ENCODE assay signal across 8 mouse cellular contexts in the genomic region with DNA sequence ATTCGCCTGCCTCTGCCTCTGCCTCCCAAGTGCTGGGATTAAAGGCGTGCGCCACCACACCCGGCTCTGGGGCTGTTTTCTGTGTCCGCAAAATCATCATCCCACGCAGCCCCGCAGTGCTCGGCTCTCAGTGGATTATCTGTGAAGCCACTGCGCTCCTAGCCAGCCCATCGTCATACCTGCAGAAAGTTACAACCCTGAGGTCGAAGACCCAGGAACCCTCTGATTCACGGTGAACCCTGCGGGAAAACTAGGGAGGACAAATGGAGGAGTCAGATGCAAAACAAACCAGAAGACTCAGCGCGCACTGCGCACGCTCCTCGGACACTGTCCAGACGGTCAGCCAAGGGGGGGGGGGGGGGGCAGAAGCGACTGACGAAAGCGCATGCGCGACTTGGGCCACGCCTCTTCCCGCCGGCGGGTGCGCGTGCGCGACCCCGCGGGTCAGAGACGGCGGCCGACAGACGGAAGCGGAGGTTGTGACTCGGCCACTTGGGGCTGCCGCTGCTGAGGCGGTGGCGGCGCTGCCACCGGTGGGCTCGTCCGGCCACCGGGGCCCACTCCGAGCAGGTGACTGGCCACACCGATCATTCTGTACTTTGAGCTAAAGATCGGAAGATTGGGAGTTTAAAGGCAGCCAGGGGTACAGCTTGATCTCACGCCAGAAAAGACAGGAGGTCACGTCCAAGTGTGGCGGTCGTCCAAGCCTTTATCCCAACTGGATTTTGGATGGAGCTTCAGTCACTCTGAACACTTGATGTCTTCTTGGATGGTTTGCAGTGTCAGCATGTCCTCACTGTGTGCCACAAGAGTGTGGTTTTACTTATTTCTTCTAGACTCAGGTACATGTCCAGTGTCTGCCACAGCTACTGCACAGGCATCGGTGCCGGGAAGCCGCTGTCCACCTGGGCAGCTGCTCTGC. TPM values are rescaled to one million over a fixed set of nuclear protein-coding genes. Genes with fewer than 3 reads are reported as not detected.
DNase-seq lines count a peak whose midpoint lies in the region; ATAC-seq lines count a peak whose summit lies in the region.

Gene Acad12 (minus strand): TSS at position 347 of the 922 bp plus-strand sequence.

- 2% methylated on average over 57 of the region's 58 CpGs for WGBS in hindbrain, embryonic 10.5 days
- WGBS in lung, embryonic 16.5 days = under 1% methylated on average over 51 of the region's 58 CpGs

- peak within 1 kb of the TSS; percentile 92 for H3K27ac ChIP-seq in hindbrain, embryonic 10.5 days
- H3K27ac ChIP-seq in lung, embryonic 16.5 days (ENCODE audit: low read length) = peak within 1 kb of the TSS; percentile 76

- H3K9me3 ChIP-seq in hindbrain, embryonic 10.5 days = no peaks in the 10 kb centered on the region
- H3K9me3 ChIP-seq in lung, embryonic 16.5 days (ENCODE audit: control insufficient read depth, low read length) = no peaks in the 10 kb centered on the region

- H3K27me3 ChIP-seq in hindbrain, embryonic 10.5 days (ENCODE audit: insufficient read depth, poor library complexity, severe bottlenecking) = no peaks in the 10 kb centered on the region
- no peaks in the 10 kb centered on the region for H3K27me3 ChIP-seq in lung, embryonic 16.5 days (ENCODE audit: control insufficient read depth, insufficient read depth, low read depth, low read length)

- peak within 1 kb of the TSS; percentile 86 for H3K4me2 ChIP-seq in lung, embryonic 16.5 days (ENCODE audit: low read depth, low read length)

- peak; percentile 95 for DNase-seq in NIH3T3 (ENCODE audit: low read depth)
- peak; percentile 89 for DNase-seq in cerebellum, adult 9-11 months
- peak; percentile 24 to 76 for DNase-seq in frontal cortex, adult 2 months (ENCODE audit: extremely low spot score in 1 of 2, low spot score in 1 of 2)
- peak; percentile 96 for DNase-seq in hindbrain, embryonic 10.5 days (ENCODE audit: low spot score)
- peak; percentile 35 for DNase-seq in layer of hippocampus, adult 9-10 months (ENCODE audit: low spot score)
- DNase-seq in ovary, postnatal 10 days (ENCODE audit: low spot score) = peak; percentile 54
- DNase-seq in thymus, postnatal 0 days (ENCODE audit: low spot score) = peak; percentile 84

- 0 out of 2 replicates have a peak, but pooled peaks cover 7% of the 10 kb centered on the region for H3K36me3 ChIP-seq in hindbrain, embryonic 10.5 days
- H3K36me3 ChIP-seq in lung, embryonic 16.5 days (ENCODE audit: control insufficient read depth, insufficient read depth, low read length) = no peaks in the 10 kb centered on the region

- ATAC-seq in lung, embryonic 16.5 days (ENCODE audit: low read depth) = peak; percentile 93

- H3K4me3 ChIP-seq in hindbrain, embryonic 10.5 days = peak within 1 kb of the TSS; percentile 73
- peak within 1 kb of the TSS; percentile 82 for H3K4me3 ChIP-seq in lung, embryonic 16.5 days (ENCODE audit: low read length)

- H3K9ac ChIP-seq in lung, embryonic 16.5 days (ENCODE audit: low read length) = peak within 1 kb of the TSS; percentile 84

- H3K4me1 ChIP-seq in hindbrain, embryonic 10.5 days (replicated peaks) = peaks cover 16% of the 10 kb centered on the region
- H3K4me1 ChIP-seq in lung, embryonic 16.5 days (replicated peaks; ENCODE audit: control insufficient read depth, insufficient read depth, low read length) = peaks cover 5% of the 10 kb centered on the region

RNA-seq across cellular contexts. Expression of gene Acad12, which starts in this region (rescaled TPM):
- polyA plus RNA-seq in frontal cortex, adult 2 months (2012; rRNA removed) = 4.0 and 4.7 TPM in 2 replicates
- 1.9 TPM in 2 replicates for polyA plus RNA-seq in hindbrain, embryonic 10.5 days (2016; fragmentation: Nextera tagmentation; extraction: Ambion mirVana)
- 2.7 and 3.4 TPM in 2 replicates for polyA plus RNA-seq in lung, embryonic 16.5 days (2015; fragmentation: Nextera tagmentation; extraction: Ambion mirVana)
- 1.3 and 1.4 TPM in 2 replicates for polyA plus RNA-seq in thymus, postnatal 0 days (2015; fragmentation: Nextera tagmentation; extraction: Ambion mirVana)

Comparison
In these comparisons a context has a peak if more than half of its experiments do, and no peak if none do; other contexts are left out.
1. Peak in every context shown above with its lines: DNase-seq, ATAC-seq, H3K4me3 ChIP-seq and H3K27ac ChIP-seq.
2. DNase-seq: peak in every context shown above with its lines; median percentile 96 in hindbrain, embryonic 10.5 days; 95 in NIH3T3; 89 in cerebellum, adult 9-11 months; 84 in thymus, postnatal 0 days; 54 in ovary, postnatal 10 days; 50 in frontal cortex, adult 2 months; 35 in layer of hippocampus, adult 9-10 months.